Mouse (Mus musculus) heart, embryonic 16.5 days (tissue): ENCODE results near the gene Dlat. TPM values are rescaled to one million over a fixed set of nuclear protein-coding genes. Genes with fewer than 3 reads are reported as not detected.

ENCODE experiments used
- ATAC-seq: fragments of 200-750 bp; cut with Nextera tagmentation; replicated peaks from 2 replicates; pipeline ENCODE4 v1.8.0; 2017; ENCODE audit warnings: moderate number of reproducible peaks; ENCODE audit not compliant: insufficient read depth, low FRiP score; ENCODE audit errors: extremely low read depth
- H3K27ac ChIP-seq: fragments of 300-500 bp; sonication (generic); 2 replicates; pipeline ENCODE4 v1.5.1; 2014; ENCODE audit warnings: mild to moderate bottlenecking, low read length, control low read depth, moderate library complexity
- H3K27me3 ChIP-seq: fragments of 300-500 bp; sonication (generic); 2 replicates; pipeline ENCODE4 v1.6.1; 2014; ENCODE audit warnings: low read length, mixed read lengths; ENCODE audit not compliant: control insufficient read depth, insufficient read depth
- H3K36me3 ChIP-seq: fragments of 300-500 bp; sonication (generic); 2 replicates; pipeline ENCODE4 v1.6.1; 2014; ENCODE audit not compliant: control insufficient read depth, insufficient read depth
- H3K4me1 ChIP-seq: fragments of 300-500 bp; sonication (generic); 2 replicates; pipeline ENCODE4 v1.6.1; 2014; ENCODE audit warnings: low read length, mixed read lengths; ENCODE audit not compliant: control insufficient read depth, insufficient read depth
- H3K4me2 ChIP-seq: fragments of 300-500 bp; sonication (generic); 2 replicates; pipeline ENCODE4 v1.6.1; 2014; ENCODE audit warnings: low read depth, mild to moderate bottlenecking, control low read depth, low read length
- H3K4me3 ChIP-seq: fragments of 300-500 bp; sonication (generic); 2 replicates; pipeline ENCODE4 v1.5.1; 2014; ENCODE audit warnings: mild to moderate bottlenecking, control low read depth, low read length
- H3K9ac ChIP-seq: fragments of 300-500 bp; sonication (generic); 2 replicates; pipeline ENCODE4 v1.6.1; 2014; ENCODE audit warnings: low read length, control low read depth
- H3K9me3 ChIP-seq: fragments of 300-500 bp; sonication (generic); replicated peaks from 2 replicates; pipeline ENCODE4 v1.6.1; 2016; ENCODE audit warnings: low read length; ENCODE audit not compliant: control insufficient read depth
- WGBS: fragments of 180-500 bp; shearing (Covaris S2); extraction: QIAGEN DNeasy Blood & Tissue Kit; methylation state at CpG from one replicate; pipeline ENCODE4 v1.1.7; 2014; 5-methylcytosine and 5-hydroxymethylcytosine counted together
- polyA plus RNA-seq: library from polyadenylated mRNA; unstranded; fragments of >200 nt; fragmentation: Nextera tagmentation; extraction: Ambion mirVana; gene quantifications from 2 replicates; pipeline ENCODE4 v1.2.1, GENCODE M21; 2015

Dlat gene
- polyA plus RNA-seq, 1 experiment from 2014 or later: 147 TPM

GRCm38 (mm10) chr9:50695153-50695552 lies 35.6 kb upstream of the Dlat start:
- no peaks in the 10 kb centered on the region for H3K9me3 ChIP-seq
- H3K9ac ChIP-seq: no peak overlapping the region
- no peak overlapping the region for H3K27ac ChIP-seq
- WGBS: 81% methylated on average over 6 of the region's 6 CpGs
- H3K4me1 ChIP-seq: peaks cover 18% of the 10 kb centered on the region
- no peak overlapping the region for H3K4me2 ChIP-seq
- no peak overlapping the region for H3K4me3 ChIP-seq
- no peaks in the 10 kb centered on the region; the same call in none of the 2 replicates for H3K27me3 ChIP-seq
- ATAC-seq: no peak
- H3K36me3 ChIP-seq: peaks cover 3% of the 10 kb centered on the region; the same call in 1 of the 2 replicates

GRCm38 (mm10) chr9:50693631-50694030 lies 34.1 kb upstream of the Dlat start:
- Histone ChIP-seq H3K9me3 (no peaks in the 10 kb centered on the region), H3K4me2 (no peak overlapping the region), H3K4me3 (no peak overlapping the region), H3K27me3 (no peaks in the 10 kb centered on the region; the same call in none of the 2 replicates), H3K36me3 (peaks cover 3% of the 10 kb centered on the region; the same call in 1 of the 2 replicates), H3K27ac (no peak overlapping the region), H3K4me1 (peaks cover 11% of the 10 kb centered on the region), H3K9ac (no peak overlapping the region)
- 24% methylated on average over 10 of the region's 10 CpGs for WGBS
- no peak for ATAC-seq

- H3K9ac ChIP-seq: no peak overlapping the region
- H3K9me3 ChIP-seq: no peaks in the 10 kb centered on the region
- H3K4me3 ChIP-seq: no peak overlapping the region
- 46% methylated on average over 13 of the region's 13 CpGs for WGBS
- no peak for ATAC-seq
- peaks cover 5% of the 10 kb centered on the region; the same call in 1 of the 2 replicates for H3K4me1 ChIP-seq
- peaks cover 4% of the 10 kb centered on the region; the same call in 1 of the 2 replicates for H3K36me3 ChIP-seq
- no peak overlapping the region for H3K27ac ChIP-seq
- no peak overlapping the region for H3K4me2 ChIP-seq
- no peaks in the 10 kb centered on the region; the same call in none of the 2 replicates for H3K27me3 ChIP-seq
Measured at GRCm38 (mm10) chr9:50692626-50693580, 33.3 kb upstream of the Dlat start.

- H3K27me3 ChIP-seq: no peaks in the 10 kb centered on the region
- no peak for ATAC-seq
- H3K9ac ChIP-seq: no peak overlapping the region
- 63% methylated on average over 6 of the region's 6 CpGs for WGBS
- H3K4me2 ChIP-seq: no peak overlapping the region
- no peaks in the 10 kb centered on the region for H3K4me1 ChIP-seq
- no peak overlapping the region for H3K27ac ChIP-seq
- peaks cover 5% of the 10 kb centered on the region; the same call in 1 of the 2 replicates for H3K36me3 ChIP-seq
- no peaks in the 10 kb centered on the region for H3K9me3 ChIP-seq
- no peak overlapping the region for H3K4me3 ChIP-seq
Measured at GRCm38 (mm10) chr9:50686866-50687652, 27.5 kb upstream of the Dlat start.

- Histone ChIP-seq H3K36me3 (peaks cover 10% of the 10 kb centered on the region), H3K4me2 (no peak overlapping the region), H3K27me3 (no peaks in the 10 kb centered on the region), H3K4me3 (no peak overlapping the region), H3K4me1 (no peaks in the 10 kb centered on the region), H3K27ac (no peak overlapping the region), H3K9me3 (no peaks in the 10 kb centered on the region), H3K9ac (no peak overlapping the region)
- 50% methylated on average over 7 of the region's 7 CpGs for WGBS
- ATAC-seq: no peak
Measured at GRCm38 (mm10) chr9:50681727-50682126, 22.1 kb upstream of the Dlat start.

GRCm38 (mm10) chr9:50679406-50679805 lies 19.8 kb upstream of the Dlat start:
- no peak for ATAC-seq
- Histone ChIP-seq H3K27ac (no peak overlapping the region), H3K9ac (no peak overlapping the region), H3K9me3 (no peaks in the 10 kb centered on the region), H3K4me2 (no peak overlapping the region), H3K27me3 (no peaks in the 10 kb centered on the region), H3K36me3 (peaks cover 10% of the 10 kb centered on the region), H3K4me1 (no peaks in the 10 kb centered on the region), H3K4me3 (no peak overlapping the region)
- 70% methylated on average over 1 of the region's 1 CpGs for WGBS

GRCm38 (mm10) chr9:50674771-50675170 lies 15.2 kb upstream of the Dlat start:
- Histone ChIP-seq H3K4me2 (no peak overlapping the region), H3K27ac (no peak overlapping the region), H3K9ac (no peak overlapping the region), H3K27me3 (no peaks in the 10 kb centered on the region), H3K36me3 (peaks cover 2% of the 10 kb centered on the region; the same call in 1 of the 2 replicates), H3K4me3 (no peak overlapping the region), H3K9me3 (no peaks in the 10 kb centered on the region), H3K4me1 (no peaks in the 10 kb centered on the region)
- no peak for ATAC-seq
- WGBS: 26% methylated on average over 1 of the region's 1 CpGs

- Histone ChIP-seq H3K4me2 (no peak overlapping the region), H3K9ac (no peak overlapping the region), H3K4me1 (no peaks in the 10 kb centered on the region), H3K27me3 (no peaks in the 10 kb centered on the region), H3K9me3 (no peaks in the 10 kb centered on the region), H3K27ac (no peak overlapping the region), H3K4me3 (no peak overlapping the region), H3K36me3 (peaks cover 5% of the 10 kb centered on the region; the same call in 1 of the 2 replicates)
- 33% methylated on average over 5 of the region's 5 CpGs for WGBS
- no peak for ATAC-seq
Measured at GRCm38 (mm10) chr9:50670690-50671089, 11.1 kb upstream of the Dlat start.
